Mouse (Mus musculus) midbrain, postnatal 0 days (tissue): Measurements from ENCODE around the gene Krt7. TPM values are rescaled to one million over a fixed set of nuclear protein-coding genes. Genes with fewer than 3 reads are reported as not detected.

Experiments used
- ATAC-seq: fragments of 200-750 bp; cut with Nextera tagmentation; 2 replicates; pipeline ENCODE4 v1.8.0; 2017; ENCODE audit warnings: moderate number of reproducible peaks, mild to moderate bottlenecking, moderate TSS enrichment, moderate library complexity; ENCODE audit not compliant: low FRiP score
- DNase-seq: peaks from one replicate; pipeline ENCODE4 v3.0.0-alpha.2; 2015; ENCODE audit warnings: low spot score
- H3K27ac ChIP-seq: fragments of 300-500 bp; sonication (generic); 2 replicates; pipeline ENCODE4 v1.5.1; 2014; ENCODE audit warnings: low read depth, mild to moderate bottlenecking, low read length, mixed read lengths
- H3K27me3 ChIP-seq: fragments of 300-500 bp; sonication (generic); 2 replicates; pipeline ENCODE4 v1.6.1; 2014; ENCODE audit warnings: low read length, control low read depth, mixed read lengths; ENCODE audit not compliant: insufficient read depth
- H3K36me3 ChIP-seq: fragments of 300-500 bp; sonication (generic); 2 replicates; pipeline ENCODE4 v1.6.1; 2014; ENCODE audit warnings: low read length, control low read depth, mixed read lengths; ENCODE audit not compliant: insufficient read depth
- H3K4me1 ChIP-seq: fragments of 300-500 bp; sonication (generic); 2 replicates; pipeline ENCODE4 v1.6.1; 2014; ENCODE audit warnings: mild to moderate bottlenecking, control low read depth, antibody characterized with exemption, low read length, mixed read lengths; ENCODE audit not compliant: insufficient read depth
- H3K4me2 ChIP-seq: fragments of 300-500 bp; sonication (generic); 2 replicates; pipeline ENCODE4 v1.6.1; 2014; ENCODE audit warnings: low read depth, mild to moderate bottlenecking, low read length, mixed read lengths; ENCODE audit not compliant: poor library complexity, severe bottlenecking
- H3K4me3 ChIP-seq: fragments of 300-500 bp; sonication (generic); 2 replicates; pipeline ENCODE4 v1.5.1; 2014; ENCODE audit warnings: low read depth, mild to moderate bottlenecking, low read length, moderate library complexity
- H3K9ac ChIP-seq: fragments of 300-500 bp; sonication (generic); replicated peaks from 2 replicates; pipeline ENCODE4 v1.6.1; 2014; ENCODE audit warnings: mild to moderate bottlenecking, low read length, moderate library complexity, mixed read lengths; ENCODE audit not compliant: poor library complexity, severe bottlenecking
- H3K9me3 ChIP-seq: fragments of 300-500 bp; sonication (generic); 2 replicates; pipeline ENCODE4 v1.6.1; 2016; ENCODE audit warnings: low read length, control low read depth
- CTCF ChIP-seq: IDR thresholded peaks from 2 replicates; pipeline ENCODE4 v1.5.1; 2016; ENCODE audit warnings: antibody characterized with exemption, mild to moderate bottlenecking
- WGBS: fragments of 180-500 bp; shearing (Covaris S2); extraction: QIAGEN DNeasy Blood & Tissue Kit; methylation state at CpG from one replicate; pipeline ENCODE4 v1.1.7; 2014; 5-methylcytosine and 5-hydroxymethylcytosine counted together
- polyA plus RNA-seq: library from polyadenylated mRNA; unstranded; fragments of >200 nt; fragmentation: Nextera tagmentation; extraction: Ambion mirVana; gene quantifications from 2 replicates; pipeline ENCODE4 v1.2.1, GENCODE M21; 2015
- total RNA-seq: library from RNA; depleted of rRNA; stranded (reverse); fragments of >200 nt; gene quantifications from 2 replicates; pipeline ENCODE4 v1.2.3, GENCODE M21; 2014

Krt7 gene
- total and polyA plus RNA-seq, 2 experiments from 2014 or later: 0.20 to 0.49 TPM

DNA sequence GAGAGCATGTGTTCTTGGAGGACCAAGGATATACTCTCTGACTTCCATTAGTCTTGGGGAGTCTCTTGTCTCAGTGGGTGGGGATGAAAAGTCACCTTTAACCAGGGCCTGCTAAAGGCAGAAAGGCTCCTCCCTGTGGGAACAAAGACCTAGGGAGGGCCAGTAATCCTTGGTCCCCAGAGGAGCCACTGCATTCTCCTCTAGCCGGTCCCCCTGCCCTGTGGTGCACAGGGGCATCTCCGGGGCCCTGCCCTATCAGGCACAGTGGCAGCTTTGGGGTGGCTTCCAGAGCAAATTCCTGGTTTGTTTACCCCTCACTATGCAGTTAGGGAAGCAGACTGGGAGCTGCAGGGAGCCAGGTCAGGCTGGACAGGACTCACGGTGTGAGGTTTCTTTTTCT lies 44.4 kb upstream of the Krt7 start:
- Histone ChIP-seq H3K27ac (no peak overlapping the region), H3K27me3 (no peaks in the 10 kb centered on the region), H3K4me1 (no peaks in the 10 kb centered on the region), H3K36me3 (no peaks in the 10 kb centered on the region), H3K4me2 (no peak overlapping the region), H3K9me3 (no peaks in the 10 kb centered on the region), H3K4me3 (no peak overlapping the region), H3K9ac (no peak overlapping the region)
- no peak for TF ChIP-seq CTCF
- DNase-seq (no peak), ATAC-seq (no peak)
- 33% methylated on average over 3 of the region's 3 CpGs for WGBS

DNA sequence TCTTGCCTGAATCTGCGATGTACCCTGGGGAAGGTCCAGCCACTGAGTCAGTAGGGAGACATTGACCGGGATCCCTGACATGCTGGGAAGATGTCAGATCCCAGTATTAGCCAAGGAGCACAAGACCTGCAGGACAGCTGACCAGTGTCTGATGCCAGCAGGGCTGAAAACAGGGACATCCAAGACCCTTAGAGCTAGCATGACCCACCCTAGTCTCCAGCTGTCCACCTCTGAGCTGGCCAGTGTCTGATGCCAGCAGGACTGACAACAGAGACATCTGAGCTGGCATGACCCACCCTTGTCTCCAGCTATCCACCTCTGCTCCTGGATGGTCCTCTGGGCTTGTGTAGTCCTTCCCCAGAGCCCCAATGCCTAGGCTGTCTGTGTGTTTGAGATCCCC lies 43.9 kb upstream of the Krt7 start:
- H3K36me3 ChIP-seq: no peaks in the 10 kb centered on the region
- H3K4me2 ChIP-seq: no peak overlapping the region
- no peaks in the 10 kb centered on the region for H3K4me1 ChIP-seq
- no peak for TF ChIP-seq CTCF
- ATAC-seq: no peak
- H3K27ac ChIP-seq: no peak overlapping the region
- H3K27me3 ChIP-seq: no peaks in the 10 kb centered on the region
- DNase-seq: no peak
- WGBS: 48% methylated on average over 2 of the region's 2 CpGs
- H3K4me3 ChIP-seq: no peak overlapping the region
- no peaks in the 10 kb centered on the region for H3K9me3 ChIP-seq
- H3K9ac ChIP-seq: no peak overlapping the region

DNA sequence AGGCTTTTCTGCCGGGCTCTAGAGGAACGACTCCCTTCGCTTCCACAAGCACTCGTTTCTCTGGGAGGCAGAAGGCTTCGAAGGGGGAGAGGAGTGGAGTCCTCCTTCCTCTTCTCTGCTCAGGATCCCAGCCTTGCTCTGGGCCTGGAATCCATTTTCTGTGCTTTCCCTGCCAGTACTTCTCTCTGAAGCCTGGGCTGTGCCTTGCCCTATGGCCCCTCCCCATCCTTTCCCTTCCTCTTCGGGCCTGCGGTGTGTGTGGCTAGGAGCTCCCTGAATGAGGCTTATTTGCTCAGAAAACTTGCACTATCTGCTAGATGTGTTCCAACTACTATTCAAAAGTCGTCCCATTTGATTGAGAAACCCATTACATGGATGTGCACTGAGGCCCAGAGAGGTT lies 43.3 kb upstream of the Krt7 start:
- Histone ChIP-seq H3K4me3 (no peak overlapping the region), H3K4me1 (no peaks in the 10 kb centered on the region), H3K4me2 (no peak overlapping the region), H3K27me3 (no peaks in the 10 kb centered on the region), H3K27ac (no peak overlapping the region), H3K9me3 (no peaks in the 10 kb centered on the region), H3K9ac (no peak overlapping the region), H3K36me3 (no peaks in the 10 kb centered on the region)
- TF ChIP-seq CTCF: no peak
- DNase-seq (no peak), ATAC-seq (no peak)
- 84% methylated on average over 8 of the region's 8 CpGs for WGBS

DNA sequence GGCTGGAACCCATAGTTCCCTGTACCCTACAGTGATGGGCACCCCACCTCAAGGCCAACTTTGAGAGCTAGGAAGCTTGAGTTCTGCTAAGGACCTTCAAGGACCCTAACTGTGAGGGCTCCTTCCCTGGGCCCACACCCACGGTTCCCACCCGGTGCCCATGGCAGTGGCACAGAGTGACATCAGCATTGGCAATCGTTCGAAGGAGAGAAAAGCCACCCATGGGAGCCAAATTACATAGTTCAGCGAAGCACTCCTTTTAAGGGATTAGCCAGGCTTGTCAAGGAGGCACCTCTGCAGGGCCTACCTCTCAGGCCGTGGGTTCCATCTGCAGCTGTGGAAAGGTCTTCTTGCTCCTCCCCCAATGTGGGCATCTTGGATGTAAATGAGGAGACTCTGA lies 42.8 kb upstream of the Krt7 start:
- no peak overlapping the region for H3K4me3 ChIP-seq
- 70% methylated on average over 6 of the region's 6 CpGs for WGBS
- no peaks in the 10 kb centered on the region for H3K27me3 ChIP-seq
- no peak for TF ChIP-seq CTCF
- H3K9me3 ChIP-seq: no peaks in the 10 kb centered on the region
- H3K9ac ChIP-seq: no peak overlapping the region
- no peak overlapping the region for H3K27ac ChIP-seq
- DNase-seq: no peak
- H3K36me3 ChIP-seq: no peaks in the 10 kb centered on the region
- no peak overlapping the region for H3K4me2 ChIP-seq
- no peak for ATAC-seq
- no peaks in the 10 kb centered on the region for H3K4me1 ChIP-seq

DNA sequence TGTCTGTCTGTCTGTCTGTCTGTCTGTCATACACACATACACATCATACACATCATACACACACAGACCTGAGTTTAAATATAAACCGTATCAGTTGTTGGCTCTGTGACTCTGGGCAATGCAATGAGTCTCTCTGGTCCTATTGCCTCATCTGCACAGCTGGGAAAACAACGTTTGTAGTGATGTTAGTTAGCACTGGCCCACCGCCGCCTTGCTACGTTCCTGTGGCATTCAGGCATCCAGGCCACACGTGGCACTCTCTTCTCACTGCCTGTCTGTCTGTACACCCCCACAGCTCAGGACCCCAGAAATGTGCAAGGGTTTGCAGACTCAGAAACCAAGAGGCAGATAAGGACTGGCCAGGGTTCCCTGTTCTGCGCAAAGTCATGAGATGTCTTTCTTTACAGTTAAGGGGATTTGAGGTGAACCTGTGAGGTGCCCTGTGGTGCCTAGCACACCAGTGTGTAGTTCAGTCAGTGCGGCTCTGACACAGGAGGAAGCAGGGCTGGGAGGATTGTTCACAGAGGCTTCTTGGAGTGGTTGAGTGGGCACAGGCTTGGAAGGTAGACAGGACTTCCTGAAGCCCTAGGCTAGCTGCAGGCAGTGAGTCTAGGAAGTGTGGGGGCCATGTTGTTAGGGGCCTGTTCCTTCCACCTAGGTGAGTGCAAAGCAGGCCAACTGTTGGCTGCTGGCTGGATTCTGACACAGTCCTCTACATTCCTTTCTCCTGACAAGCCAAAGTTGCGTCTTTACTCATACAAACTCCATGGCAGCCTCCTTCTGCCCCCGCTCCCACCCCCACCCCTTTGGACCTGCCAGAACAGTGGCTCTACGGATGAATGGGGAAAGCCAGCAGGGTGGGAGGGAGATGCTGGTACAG lies 42.1 kb upstream of the Krt7 start:
- Histone ChIP-seq H3K4me3 (no peak overlapping the region), H3K27me3 (no peaks in the 10 kb centered on the region), H3K27ac (no peak overlapping the region), H3K9ac (no peak overlapping the region; the same call in 1 of the 2 replicates), H3K4me2 (no peak overlapping the region), H3K4me1 (no peaks in the 10 kb centered on the region), H3K36me3 (no peaks in the 10 kb centered on the region), H3K9me3 (no peaks in the 10 kb centered on the region)
- 72% methylated on average over 11 of the region's 11 CpGs for WGBS
- ATAC-seq: no peak
- TF ChIP-seq CTCF: no peak
- DNase-seq: no peak

DNA sequence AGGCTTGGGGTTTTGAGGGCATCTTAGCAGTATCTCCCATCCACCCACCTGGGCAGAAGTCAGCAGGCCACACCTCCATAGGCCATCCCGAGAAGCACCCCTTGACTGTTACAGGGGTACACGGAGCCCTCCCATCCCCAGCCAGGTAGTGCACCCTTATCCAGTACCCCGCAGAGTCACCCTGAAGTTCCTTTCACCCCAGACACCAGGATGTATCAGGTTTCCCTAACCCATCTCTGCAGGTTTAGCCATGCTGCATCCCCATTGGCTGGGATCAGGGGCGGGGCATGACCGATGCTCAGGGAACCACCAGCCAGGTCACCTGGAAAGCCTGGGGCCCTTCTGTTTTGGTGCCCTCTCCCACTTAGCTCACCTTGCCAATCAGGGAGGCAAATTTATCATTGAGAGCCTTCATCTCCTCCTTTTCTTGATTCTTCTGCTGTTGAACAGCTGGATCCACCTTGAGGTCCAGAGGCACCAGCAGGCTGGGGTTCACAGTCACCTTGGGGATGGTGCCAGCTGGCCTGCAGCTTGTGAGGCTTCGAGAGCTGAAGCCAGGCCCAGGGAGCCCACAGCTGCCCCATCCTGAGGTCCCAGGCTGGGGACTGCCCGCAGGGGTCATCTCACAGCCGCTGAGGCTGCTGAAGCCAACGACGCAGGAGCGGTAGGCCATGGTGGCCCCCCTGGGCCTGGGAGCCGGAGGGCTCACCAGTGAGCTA lies 41.3 kb upstream of the Krt7 start:
- H3K36me3 ChIP-seq: no peaks in the 10 kb centered on the region
- no peak for ATAC-seq
- TF ChIP-seq CTCF: no peak
- H3K4me1 ChIP-seq: no peaks in the 10 kb centered on the region
- H3K4me3 ChIP-seq: no peak overlapping the region
- no peak overlapping the region for H3K27ac ChIP-seq
- no peak for DNase-seq
- H3K9ac ChIP-seq: no peak overlapping the region; the same call in 1 of the 2 replicates
- no peaks in the 10 kb centered on the region for H3K27me3 ChIP-seq
- WGBS: 42% methylated on average over 12 of the region's 12 CpGs
- H3K4me2 ChIP-seq: no peak overlapping the region
- H3K9me3 ChIP-seq: no peaks in the 10 kb centered on the region
